Mouse (Mus musculus) neural tube, embryonic 11.5 days (tissue): Measurements from ENCODE around the gene Lrrc45. TPM values are rescaled to one million over a fixed set of nuclear protein-coding genes. Genes with fewer than 3 reads are reported as not detected.

Experiments used
- ATAC-seq: fragments of 200-750 bp; cut with Nextera tagmentation; 2 replicates; pipeline ENCODE4 v1.8.0; 2017; ENCODE audit warnings: moderate number of reproducible peaks, mild to moderate bottlenecking, moderate TSS enrichment, moderate library complexity; ENCODE audit not compliant: insufficient read depth, low FRiP score, low TSS enrichment
- DNase-seq: peaks from one replicate; pipeline ENCODE4 v3.0.0-alpha.2; 2015; ENCODE audit warnings: low spot score
- H3K27ac ChIP-seq: fragments of 300-500 bp; sonication (generic); 2 replicates; pipeline ENCODE4 v1.5.1; 2014; ENCODE audit warnings: low read depth, mild to moderate bottlenecking, low read length
- H3K27me3 ChIP-seq: fragments of 300-500 bp; sonication (generic); 2 replicates; pipeline ENCODE4 v1.6.1; 2014; ENCODE audit warnings: mild to moderate bottlenecking, low read length, mixed read lengths; ENCODE audit not compliant: control insufficient read depth, insufficient read depth
- H3K36me3 ChIP-seq: fragments of 300-500 bp; sonication (generic); 2 replicates; pipeline ENCODE4 v1.6.1; 2014; ENCODE audit warnings: mild to moderate bottlenecking, low read length, moderate library complexity, mixed read lengths; ENCODE audit not compliant: control insufficient read depth, insufficient read depth
- H3K4me1 ChIP-seq: fragments of 300-500 bp; sonication (generic); 2 replicates; pipeline ENCODE4 v1.6.1; 2014; ENCODE audit warnings: low read length, mixed read lengths; ENCODE audit not compliant: control insufficient read depth, insufficient read depth
- H3K4me2 ChIP-seq: fragments of 300-500 bp; sonication (generic); 2 replicates; pipeline ENCODE4 v1.6.1; 2014; ENCODE audit warnings: low read depth, mild to moderate bottlenecking, moderate library complexity
- H3K4me3 ChIP-seq: fragments of 300-500 bp; sonication (generic); 2 replicates; pipeline ENCODE4 v1.5.1; 2014; ENCODE audit warnings: low read depth, low read length
- H3K9ac ChIP-seq: fragments of 300-500 bp; sonication (generic); 2 replicates; pipeline ENCODE4 v1.6.1; 2014; ENCODE audit warnings: mild to moderate bottlenecking, low read length
- H3K9me3 ChIP-seq: fragments of 300-500 bp; sonication (generic); 2 replicates; pipeline ENCODE4 v1.6.1; 2016; ENCODE audit warnings: low read length; ENCODE audit not compliant: control insufficient read depth
- WGBS: fragments of 180-500 bp; shearing (Covaris S2); extraction: QIAGEN DNeasy Blood & Tissue Kit; methylation state at CpG from one replicate; pipeline ENCODE4 v1.1.7; 2014; 5-methylcytosine and 5-hydroxymethylcytosine counted together
- polyA plus RNA-seq: library from polyadenylated mRNA; unstranded; fragments of >200 nt; fragmentation: Nextera tagmentation; extraction: Ambion mirVana; gene quantifications from 2 replicates; pipeline ENCODE4 v1.2.1, GENCODE M21; 2014

Lrrc45 gene
- polyA plus RNA-seq, 1 experiment from 2014 or later: 44.7 TPM

GRCm38 (mm10) chr11:120695641-120696040 lies 18.1 kb upstream of the Lrrc45 start:
- Histone ChIP-seq H3K4me3 (no peak overlapping the region), H3K9ac (peak overlapping the region; percentile 29), H3K4me1 (peaks cover 17% of the 10 kb centered on the region), H3K9me3 (no peaks in the 10 kb centered on the region), H3K36me3 (peaks cover 8% of the 10 kb centered on the region), H3K4me2 (no peak overlapping the region), H3K27ac (peak overlapping the region; percentile 47), H3K27me3 (no peaks in the 10 kb centered on the region)
- 7% methylated on average over 12 of the region's 12 CpGs for WGBS
- DNase-seq: peak; percentile 54
- ATAC-seq: peak; percentile 68

DNA sequence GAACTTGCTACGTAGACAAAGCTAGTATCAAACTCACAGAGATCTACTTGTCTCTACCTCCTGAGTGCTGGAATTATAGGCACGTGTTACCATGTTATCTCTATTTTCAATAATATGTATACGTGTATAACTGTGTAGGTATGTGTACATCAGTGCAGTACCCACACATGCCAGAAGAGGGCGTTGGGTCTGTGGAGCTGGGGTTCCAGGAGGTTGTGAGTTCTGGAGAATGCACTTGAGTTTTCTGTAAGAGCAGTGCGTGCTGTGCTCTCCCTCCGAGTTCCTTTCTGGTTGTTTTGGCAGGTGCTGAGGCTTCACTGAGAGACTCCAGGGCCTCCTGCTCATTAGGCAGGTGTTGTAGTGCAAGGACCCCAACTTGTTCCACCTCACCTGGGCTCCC lies 17.2 kb upstream of the Lrrc45 start:
- Histone ChIP-seq H3K4me2 (no peak overlapping the region), H3K9ac (no peak overlapping the region), H3K4me1 (peaks cover 17% of the 10 kb centered on the region), H3K27me3 (no peaks in the 10 kb centered on the region), H3K36me3 (peaks cover 14% of the 10 kb centered on the region), H3K27ac (no peak overlapping the region), H3K4me3 (no peak overlapping the region), H3K9me3 (no peaks in the 10 kb centered on the region)
- DNase-seq (no peak), ATAC-seq (no peak)
- WGBS: 89% methylated on average over 6 of the region's 6 CpGs

DNA sequence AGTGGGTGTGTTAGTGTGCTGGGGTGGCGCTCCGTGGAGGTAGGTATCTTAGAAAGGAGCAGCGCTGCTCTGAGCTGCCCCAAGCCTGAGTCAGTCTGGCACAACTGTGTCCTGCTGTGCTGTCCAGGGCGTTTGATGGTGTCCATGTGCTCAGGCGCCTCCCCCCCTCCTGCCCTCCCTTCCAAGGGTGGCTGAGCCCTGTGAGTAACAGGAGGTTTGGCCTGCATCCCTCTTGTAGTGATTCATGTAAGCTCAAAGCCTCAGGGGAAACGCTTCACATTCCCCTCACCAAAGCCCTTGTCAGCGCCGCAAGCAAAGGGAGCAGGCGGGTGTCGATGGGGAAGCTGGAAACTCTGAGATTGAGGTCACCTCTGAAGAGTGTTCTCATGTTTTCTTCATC lies 16.0 kb upstream of the Lrrc45 start:
- Histone ChIP-seq H3K27ac (no peak overlapping the region), H3K36me3 (peaks cover 10% of the 10 kb centered on the region), H3K9ac (no peak overlapping the region)

DNA sequence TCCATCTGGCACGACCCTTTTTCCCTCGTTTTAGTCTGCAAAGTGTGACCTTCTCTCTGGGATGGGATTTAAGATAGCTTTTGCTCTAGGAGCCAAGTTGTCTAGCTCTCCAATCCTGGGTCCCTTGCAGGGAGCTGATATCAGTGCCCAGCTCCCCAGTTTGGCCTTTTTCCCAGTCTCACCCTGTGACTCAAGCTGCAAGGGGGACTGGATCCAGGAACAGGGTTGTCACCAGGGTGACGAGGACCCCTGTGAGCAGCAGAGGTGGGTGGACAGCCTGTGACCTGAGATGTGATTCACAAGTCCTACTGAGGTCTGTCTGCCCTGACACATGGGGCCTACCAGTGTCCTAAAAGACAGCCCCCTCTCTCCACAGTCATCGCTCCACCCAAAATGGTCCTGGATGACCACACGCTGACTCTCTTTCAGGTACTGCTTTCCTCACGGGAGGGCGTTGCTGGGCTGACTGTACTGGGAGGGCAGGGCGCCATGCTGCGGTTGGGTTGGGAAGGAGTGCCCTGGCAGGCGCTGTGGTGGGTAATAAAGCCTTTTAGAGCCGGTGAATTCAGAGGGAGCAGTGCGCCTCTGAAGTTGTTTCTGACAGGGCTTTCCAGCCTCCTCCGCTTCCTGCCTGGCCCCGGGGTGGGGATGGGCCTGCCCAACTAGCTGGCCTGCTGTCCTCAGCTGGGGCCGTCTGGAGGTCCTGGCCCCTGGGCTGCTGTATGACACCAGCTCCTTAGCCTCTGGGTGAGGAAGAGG lies 9.8 kb upstream of the Lrrc45 start:
- DNase-seq (no peak), ATAC-seq (no peak)
- H3K4me2 ChIP-seq: no peak overlapping the region
- 27% methylated on average over 15 of the region's 15 CpGs for WGBS
- H3K4me1 ChIP-seq: peaks cover 32% of the 10 kb centered on the region
- H3K9ac ChIP-seq: peak overlapping the region; percentile 48; the same call in 1 of the 2 replicates
- no peaks in the 10 kb centered on the region for H3K27me3 ChIP-seq
- peak overlapping the region; percentile 34; the same call in 1 of the 2 replicates for H3K27ac ChIP-seq
- H3K4me3 ChIP-seq: no peak overlapping the region
- peaks cover 6% of the 10 kb centered on the region for H3K36me3 ChIP-seq
- no peaks in the 10 kb centered on the region for H3K9me3 ChIP-seq

More for the DNA sequence above, 16.0 kb upstream of the Lrrc45 start:
- Histone ChIP-seq H3K27me3 (no peaks in the 10 kb centered on the region), H3K4me1 (peaks cover 17% of the 10 kb centered on the region), H3K4me3 (no peak overlapping the region), H3K9me3 (no peaks in the 10 kb centered on the region), H3K4me2 (no peak overlapping the region)
- DNase-seq (no peak), ATAC-seq (no peak)
- WGBS: 64% methylated on average over 10 of the region's 10 CpGs

DNA sequence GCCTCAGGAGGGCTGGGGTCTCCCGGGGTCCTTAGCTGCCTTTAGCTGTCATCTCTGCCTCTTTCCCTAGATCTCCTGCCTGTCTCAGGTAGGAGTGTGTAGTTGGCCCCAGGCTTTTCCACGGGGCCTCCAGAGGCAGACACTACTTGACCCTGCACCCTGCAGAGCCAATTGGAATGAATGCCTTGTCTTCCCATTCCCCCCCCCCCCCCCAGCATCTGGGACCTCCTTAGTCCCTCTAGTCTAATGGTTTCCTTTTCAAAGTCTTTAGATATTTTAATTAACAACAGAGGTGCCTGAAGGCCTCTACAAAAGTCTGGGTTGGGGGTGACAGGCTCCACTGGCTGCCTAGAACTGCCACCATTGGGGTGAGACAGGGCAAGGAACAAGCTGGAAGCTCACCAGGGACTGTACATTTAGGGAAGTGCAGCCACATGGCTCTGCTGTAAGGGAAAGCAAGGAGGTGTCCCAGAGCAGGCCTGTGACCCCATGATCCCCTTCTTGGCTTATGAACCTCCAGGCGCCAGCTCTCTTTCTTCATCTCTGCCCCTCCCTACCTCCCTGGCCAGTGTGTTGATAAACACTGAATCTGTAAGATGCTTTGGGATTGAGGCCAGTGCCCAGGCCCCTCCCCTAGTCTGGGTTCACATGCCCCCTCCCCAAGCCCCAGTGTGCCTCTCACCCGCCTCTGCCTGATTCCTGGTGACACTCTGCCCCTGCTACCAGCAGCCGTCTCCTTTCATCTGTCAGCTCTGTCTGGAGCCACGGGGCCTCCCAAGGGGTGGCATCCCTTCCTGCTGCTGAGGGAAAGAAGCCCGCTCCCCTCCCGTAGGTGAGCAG lies 9.0 kb upstream of the Lrrc45 start:
- no peak overlapping the region for H3K4me3 ChIP-seq
- H3K27ac ChIP-seq: peak overlapping the region; percentile 34; the same call in 1 of the 2 replicates
- DNase-seq (no peak), ATAC-seq (no peak)
- H3K36me3 ChIP-seq: peaks cover 6% of the 10 kb centered on the region
- H3K4me2 ChIP-seq: no peak overlapping the region
- WGBS: 16% methylated on average over 8 of the region's 8 CpGs
- peak overlapping the region; percentile 48; the same call in 1 of the 2 replicates for H3K9ac ChIP-seq
- H3K27me3 ChIP-seq: no peaks in the 10 kb centered on the region
- no peaks in the 10 kb centered on the region for H3K9me3 ChIP-seq
- peaks cover 32% of the 10 kb centered on the region for H3K4me1 ChIP-seq

DNA sequence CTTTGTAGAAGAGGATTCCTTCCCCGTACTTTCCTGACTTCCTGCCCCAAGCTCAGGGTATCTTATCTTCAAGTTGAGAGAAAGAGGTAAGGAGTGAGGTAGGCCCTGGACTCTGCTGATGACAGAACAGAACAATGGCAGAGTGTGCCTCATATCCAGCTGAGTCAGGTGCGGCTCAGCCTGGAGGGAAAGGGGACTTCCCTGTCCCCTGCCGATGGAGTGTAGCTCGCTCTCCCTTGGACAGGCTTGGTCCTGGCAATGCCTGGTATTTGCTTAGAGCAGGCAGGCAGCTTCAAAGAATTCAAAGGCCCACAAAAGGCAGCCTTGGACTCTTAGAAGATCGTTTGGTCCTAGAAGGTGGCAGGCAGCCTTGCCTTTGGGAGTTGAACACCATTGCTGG lies 7.6 kb upstream of the Lrrc45 start:
- 52% methylated on average over 5 of the region's 5 CpGs for WGBS
- no peak for ATAC-seq
- Histone ChIP-seq H3K4me1 (peaks cover 34% of the 10 kb centered on the region), H3K27me3 (no peaks in the 10 kb centered on the region), H3K27ac (no peak overlapping the region), H3K36me3 (peaks cover 1% of the 10 kb centered on the region; the same call in 1 of the 2 replicates), H3K9ac (no peak overlapping the region), H3K4me2 (no peak overlapping the region), H3K9me3 (no peaks in the 10 kb centered on the region), H3K4me3 (no peak overlapping the region)
- DNase-seq: no peak

GRCm38 (mm10) chr11:120707225-120707624 lies 6.5 kb upstream of the Lrrc45 start:
- Histone ChIP-seq H3K27me3 (no peaks in the 10 kb centered on the region), H3K4me3 (no peak overlapping the region), H3K27ac (no peak overlapping the region; the same call in 1 of the 2 replicates), H3K9me3 (no peaks in the 10 kb centered on the region), H3K36me3 (no peaks in the 10 kb centered on the region; the same call in 1 of the 2 replicates), H3K4me2 (no peak overlapping the region), H3K4me1 (peaks cover 34% of the 10 kb centered on the region), H3K9ac (peak overlapping the region; percentile 10; the same call in 1 of the 2 replicates)
- DNase-seq: no peak
- WGBS: 5% methylated on average over 12 of the region's 12 CpGs
- no peak for ATAC-seq

- H3K36me3 ChIP-seq: no peaks in the 10 kb centered on the region; the same call in 1 of the 2 replicates
- no peaks in the 10 kb centered on the region for H3K9me3 ChIP-seq
- no peak overlapping the region for H3K27ac ChIP-seq
- H3K9ac ChIP-seq: no peak overlapping the region
- no peak overlapping the region for H3K4me3 ChIP-seq
- DNase-seq (no peak), ATAC-seq (no peak)
- WGBS: 29% methylated on average over 5 of the region's 5 CpGs
- H3K27me3 ChIP-seq: no peaks in the 10 kb centered on the region
- no peak overlapping the region for H3K4me2 ChIP-seq
- peaks cover 34% of the 10 kb centered on the region for H3K4me1 ChIP-seq
These were observed 5.8 kb upstream of the Lrrc45 start for GRCm38 (mm10) chr11:120707969-120708368.
